8 mouse cellular contexts compared by ENCODE assay signal in genomic region chr3:99240811-99241738, GRCm38 (mm10). TPM values are rescaled to one million over a fixed set of nuclear protein-coding genes. Genes with fewer than 3 reads are reported as not detected.
DNase-seq lines count a peak whose midpoint lies in the region; ATAC-seq lines count a peak whose summit lies in the region.

No protein-coding gene starts in this region.

- peaks cover 84% of the 10 kb centered on the region for H3K27me3 ChIP-seq in lung, embryonic 16.5 days (ENCODE audit: control insufficient read depth, insufficient read depth, low read depth, low read length)
- peaks cover 94% of the 10 kb centered on the region for H3K27me3 ChIP-seq in embryonic facial prominence, embryonic 14.5 days (replicated peaks; ENCODE audit: control insufficient read depth, insufficient read depth, low read length)
- H3K27me3 ChIP-seq in limb, embryonic 11.5 days (ENCODE audit: control insufficient read depth, insufficient read depth, low read length) = peaks cover 10% of the 10 kb centered on the region; the same call in 1 of the 2 replicates
- peaks cover 5% of the 10 kb centered on the region for H3K27me3 ChIP-seq in splenic B cell, adult 2 months (ENCODE audit: control insufficient read depth, insufficient read depth, low read length, poor library complexity, severe bottlenecking)

- no peaks in the 10 kb centered on the region for H3K36me3 ChIP-seq in lung, embryonic 16.5 days (ENCODE audit: control insufficient read depth, insufficient read depth, low read length)
- H3K36me3 ChIP-seq in embryonic facial prominence, embryonic 14.5 days (ENCODE audit: control insufficient read depth, insufficient read depth, low read length) = no peaks in the 10 kb centered on the region
- no peaks in the 10 kb centered on the region for H3K36me3 ChIP-seq in limb, embryonic 11.5 days (ENCODE audit: control insufficient read depth, insufficient read depth, low read length)
- no peaks in the 10 kb centered on the region for H3K36me3 ChIP-seq in splenic B cell, adult 2 months (ENCODE audit: control insufficient read depth, insufficient read depth, low read length, poor library complexity, severe bottlenecking)

- H3K4me1 ChIP-seq in lung, embryonic 16.5 days (replicated peaks; ENCODE audit: control insufficient read depth, insufficient read depth, low read length) = peaks cover 8% of the 10 kb centered on the region; the same call in 1 of the 2 replicates
- H3K4me1 ChIP-seq in embryonic facial prominence, embryonic 14.5 days (ENCODE audit: control insufficient read depth, insufficient read depth, low read length) = 0 out of 2 replicates have a peak, but pooled peaks cover 4% of the 10 kb centered on the region
- peaks cover 16% of the 10 kb centered on the region; the same call in 1 of the 2 replicates for H3K4me1 ChIP-seq in limb, embryonic 11.5 days (ENCODE audit: control insufficient read depth, insufficient read depth, low read length)

- no peak for DNase-seq in lung, postnatal 36 days
- DNase-seq in embryonic facial prominence, embryonic 14.5 days (ENCODE audit: low spot score) = no peak
- DNase-seq in limb, embryonic 11.5 days (ENCODE audit: low spot score) = peak; percentile 79
- DNase-seq in splenic B cell, adult 2 months (ENCODE audit: low read depth, low spot score) = peak; percentile 27
- no peak for DNase-seq in cerebellum, adult 11 months
- DNase-seq in gastrocnemius, postnatal 14 days = no peak
- DNase-seq in lung, postnatal 10 days = no peak

- H3K4me2 ChIP-seq in lung, embryonic 16.5 days (ENCODE audit: low read depth, low read length) = peak overlapping the region; percentile 41
- peak overlapping the region; percentile 49 for H3K4me2 ChIP-seq in embryonic facial prominence, embryonic 14.5 days (ENCODE audit: low read depth, low read length)
- H3K4me2 ChIP-seq in limb, embryonic 11.5 days (ENCODE audit: low read depth, severe bottlenecking) = peak overlapping the region; percentile 81

- H3K9me3 ChIP-seq in lung, embryonic 16.5 days (ENCODE audit: control insufficient read depth, low read length) = no peaks in the 10 kb centered on the region
- H3K9me3 ChIP-seq in embryonic facial prominence, embryonic 14.5 days (ENCODE audit: control insufficient read depth, low read length) = no peaks in the 10 kb centered on the region
- H3K9me3 ChIP-seq in limb, embryonic 11.5 days (ENCODE audit: control insufficient read depth, low read length) = no peaks in the 10 kb centered on the region

- WGBS in lung, embryonic 16.5 days = under 1% methylated on average over 50 of the region's 50 CpGs
- under 1% methylated on average over 50 of the region's 50 CpGs for WGBS in embryonic facial prominence, embryonic 14.5 days
- under 1% methylated on average over 50 of the region's 50 CpGs for WGBS in limb, embryonic 11.5 days

- no peak overlapping the region for H3K27ac ChIP-seq in lung, embryonic 16.5 days (ENCODE audit: low read length)
- peak overlapping the region; percentile 56 for H3K27ac ChIP-seq in embryonic facial prominence, embryonic 14.5 days (replicated peaks; ENCODE audit: low read depth, low read length)
- H3K27ac ChIP-seq in limb, embryonic 11.5 days (replicated peaks; ENCODE audit: low read depth, low read length) = peak overlapping the region; percentile 84

- no peak overlapping the region for H3K9ac ChIP-seq in lung, embryonic 16.5 days (ENCODE audit: low read length)
- H3K9ac ChIP-seq in embryonic facial prominence, embryonic 14.5 days (ENCODE audit: low read depth, low read length) = peak overlapping the region; percentile 64
- peak overlapping the region; percentile 83 for H3K9ac ChIP-seq in limb, embryonic 11.5 days (ENCODE audit: low read length)

- ATAC-seq in lung, embryonic 16.5 days (ENCODE audit: low read depth) = no peak
- ATAC-seq in embryonic facial prominence, embryonic 14.5 days (ENCODE audit: low read depth) = no peak
- 0 out of 2 replicates have a peak, but pooled peaks have one; percentile 42 for ATAC-seq in limb, embryonic 11.5 days (ENCODE audit: insufficient number of reproducible peaks, low FRiP score, low TSS enrichment, low read depth)

- peak overlapping the region; percentile 30 for H3K4me3 ChIP-seq in lung, embryonic 16.5 days (ENCODE audit: low read length)
- H3K4me3 ChIP-seq in embryonic facial prominence, embryonic 14.5 days (ENCODE audit: low read depth, low read length) = peak overlapping the region; percentile 39
- peak overlapping the region; percentile 44 for H3K4me3 ChIP-seq in limb, embryonic 11.5 days (ENCODE audit: low read depth, low read length)

- intact Hi-C loops in gastrocnemius, postnatal 14 days (cut with DNase I; ENCODE audit: low total_unique reads) = no loop called here

RNA-seq across cellular contexts. Expression of gene Tbx15, which starts 0.9 kb away (rescaled TPM):
- polyA plus RNA-seq in lung, embryonic 16.5 days (2015; fragmentation: Nextera tagmentation; extraction: Ambion mirVana) = 0.24 and 0.47 TPM in 2 replicates
- polyA plus RNA-seq in embryonic facial prominence, embryonic 14.5 days (2014; fragmentation: Nextera tagmentation; extraction: Ambion mirVana) = 19.0 and 20.6 TPM in 2 replicates
- 50.7 and 55.2 TPM in 2 replicates for polyA plus RNA-seq in limb, embryonic 11.5 days (2014; fragmentation: Nextera tagmentation; extraction: Ambion mirVana)
- total RNA-seq in gastrocnemius, postnatal 14 days (2021) = 100 to 1,000 TPM; 116 to 149 TPM

Comparison
In these comparisons a context has a peak if more than half of its experiments do, and no peak if none do; other contexts are left out.
1. DNase-seq: peak in limb, embryonic 11.5 days (single experiment) and splenic B cell, adult 2 months (single experiment); none in lung, postnatal 36 days (single experiment), embryonic facial prominence, embryonic 14.5 days (single experiment), cerebellum, adult 11 months (single experiment), gastrocnemius, postnatal 14 days (single experiment) and lung, postnatal 10 days (single experiment).
2. RNA of gene Tbx15, which starts 0.9 kb away (polyA plus RNA-seq): 50.7 to 55.2 TPM in limb, embryonic 11.5 days and 19.0 to 20.6 TPM in embryonic facial prominence, embryonic 14.5 days; 0.24 to 0.47 TPM in lung, embryonic 16.5 days; every median in the first group is over 10 times any median in the second.
3. Peak in every context shown above with its lines, with median percentiles within 50 percentile points of each other: H3K4me2 ChIP-seq and H3K4me3 ChIP-seq.